Mouse (Mus musculus) heart, adult 2 months (tissue): ENCODE data around the gene Ppt2. TPM values are rescaled to one million over a fixed set of nuclear protein-coding genes. Genes with fewer than 3 reads are reported as not detected.

Source experiments
- DNase-seq, 2 experiments: peaks; one replicate each; pipeline ENCODE4 v3.0.0; 2021
- H3K27ac ChIP-seq: fragments of 200-600 bp; 2 replicates; pipeline ENCODE4 v1.8.1; 2022
- H3K27me3 ChIP-seq: fragments of 200-500 bp; 2 replicates; pipeline ENCODE4 v1.6.1; 2012; ENCODE audit warnings: mild to moderate bottlenecking, low read length, inconsistent platforms, mixed read lengths; ENCODE audit not compliant: control insufficient read depth, insufficient read depth
- H3K36me3 ChIP-seq: fragments of 200-500 bp; 2 replicates; pipeline ENCODE4 v1.6.1; 2012; ENCODE audit warnings: low read length, inconsistent platforms; ENCODE audit not compliant: control insufficient read depth, insufficient read depth
- H3K4me1 ChIP-seq: fragments of 200-500 bp; 2 replicates; pipeline ENCODE4 v1.6.1; 2011; ENCODE audit warnings: low read length; ENCODE audit not compliant: control insufficient read depth, insufficient read depth
- H3K4me3 ChIP-seq: fragments of 200-600 bp; 2 replicates; pipeline ENCODE4 v1.8.1; 2022
- H3K79me2 ChIP-seq: fragments of 200-500 bp; replicated peaks from 2 replicates; pipeline ENCODE4 v1.6.1; 2012; ENCODE audit warnings: mild to moderate bottlenecking, inconsistent platforms, low read length, moderate library complexity, mixed read lengths; ENCODE audit not compliant: control insufficient read depth, insufficient read depth
- H3K9ac ChIP-seq: fragments of 200-500 bp; 2 replicates; pipeline ENCODE4 v1.6.1; 2012; ENCODE audit warnings: low read depth, mild to moderate bottlenecking, control low read depth, inconsistent platforms, low read length, mixed read lengths
- CTCF ChIP-seq: fragments of 200-600 bp; IDR thresholded peaks from 2 replicates; pipeline ENCODE4 v1.8.1; 2022; ENCODE audit warnings: antibody characterized with exemption, mild to moderate bottlenecking, moderate library complexity
- EP300 ChIP-seq: fragments of 200-500 bp; IDR thresholded peaks from 2 replicates; pipeline ENCODE4 v1.6.1; 2011; ENCODE audit warnings: low read depth, low read length, control low read depth; ENCODE audit not compliant: insufficient read depth
- POLR2A ChIP-seq: fragments of 200-500 bp; IDR thresholded peaks from 2 replicates; pipeline ENCODE4 v1.6.1; 2011; ENCODE audit warnings: mild to moderate bottlenecking, low read depth, low read length, control low read depth; ENCODE audit not compliant: insufficient read depth
- WGBS: fragments of 180-500 bp; shearing (Covaris S2); methylation state at CpG from one replicate; pipeline ENCODE4 v1.1.7; 2018; 5-methylcytosine and 5-hydroxymethylcytosine counted together
- intact Hi-C: fragments of 180-260 bp; cut with DNase I; formaldehyde crosslinking; loops from one replicate; pipeline ENCODE4 v1.15.1; 2025
- long read RNA-seq: library from polyadenylated mRNA; stranded (forward); transcript quantifications from one replicate; pipeline ENCODE4 v2.0.0, GENCODE M21; 2021
- polyA plus RNA-seq: library from polyadenylated mRNA; depleted of rRNA; stranded (reverse); fragments of >200 nt; gene quantifications from 2 replicates; pipeline ENCODE4 v1.2.3, GENCODE M21; 2012; rRNA removed
- total RNA-seq, 2 experiments: library from RNA; stranded (reverse); gene quantifications; 2 replicates each; pipeline ENCODE4 v1.2.3; 2021

Gene Ppt2
- 10 to 100 TPM; 53.0 to 63.9 TPM for total RNA-seq
- polyA plus RNA-seq = 50.5 and 55.7 TPM in 2 replicates
- long read RNA-seq, partial matches to known transcripts = 1 of 39 reads
- long read RNA-seq, other reads (novel, unspliced or antisense) = 33 of 39 reads

DNA sequence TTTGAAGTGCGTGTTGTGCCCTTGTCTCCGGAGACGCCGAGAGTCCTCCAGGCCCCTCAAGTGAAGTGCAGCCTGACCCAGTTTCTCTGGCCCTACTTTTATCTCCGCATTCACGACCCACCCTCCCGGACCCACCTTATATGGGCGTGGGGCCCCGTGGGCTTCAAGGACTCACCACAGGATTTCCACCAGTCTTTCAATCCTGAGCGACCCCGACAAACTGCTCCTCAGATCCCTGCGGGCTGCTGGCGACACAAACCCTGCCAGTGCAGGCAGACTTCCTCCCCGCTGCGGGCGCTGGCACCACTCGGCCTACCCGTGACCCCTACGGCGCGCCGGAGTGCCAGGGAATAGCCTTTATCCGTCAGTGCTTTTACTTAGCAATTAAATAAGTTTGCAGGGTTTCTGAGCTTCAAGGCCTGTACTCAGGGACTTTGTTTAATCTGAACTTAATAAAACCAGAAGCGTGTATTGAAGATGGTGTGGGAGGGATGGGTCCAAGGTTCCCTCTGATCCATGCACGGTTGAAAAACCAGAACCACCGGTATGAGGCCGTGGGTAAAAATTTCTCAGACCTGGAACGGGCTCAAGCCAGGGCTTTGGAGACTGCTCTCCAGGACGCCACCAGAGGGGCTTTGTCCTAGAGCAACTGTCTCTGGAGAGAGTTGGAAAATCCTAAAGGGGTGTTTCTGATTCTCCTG, at the start of gene Ppt2:
Ppt2 (minus strand) TSS at position 568 of the 701 bp plus-strand sequence.
- Histone ChIP-seq H3K4me3 (peak within 1 kb of the TSS; percentile 73), H3K36me3 (no peaks in the 10 kb centered on the region), H3K27ac (peak within 1 kb of the TSS; percentile 95), H3K79me2 (no peaks in the 10 kb centered on the region), H3K4me1 (peaks cover 5% of the 10 kb centered on the region), H3K27me3 (no peaks in the 10 kb centered on the region), H3K9ac (peak within 1 kb of the TSS; percentile 88)
- TF ChIP-seq EP300 (no peak), CTCF (no peak), POLR2A (no peak)
- intact Hi-C loops = loop anchor here (1.0 to 2.0 kb wide), 3 partner anchors 16 to 63 kb away; partner anchors contain the start of genes Fkbpl and Notch4
- peak; percentile 76 to 78 for DNase-seq
- WGBS = 2% methylated on average over 29 of the region's 29 CpGs

- DNase-seq = no peak
- Histone ChIP-seq H3K79me2 (no peaks in the 10 kb centered on the region), H3K27ac (no peak overlapping the region), H3K4me1 (peaks cover 7% of the 10 kb centered on the region), H3K27me3 (peaks cover 10% of the 10 kb centered on the region), H3K9ac (no peak overlapping the region), H3K36me3 (no peaks in the 10 kb centered on the region), H3K4me3 (no peak overlapping the region)
- intact Hi-C loops = no loop called here
- TF ChIP-seq EP300 (no peak), CTCF (no peak), POLR2A (no peak)
- 69% methylated on average over 12 of the region's 12 CpGs for WGBS
Observed at GRCm38 (mm10) chr17:34676671-34677070, 48.4 kb upstream of the Ppt2 start.

- H3K27ac ChIP-seq = no peak overlapping the region
Observed at GRCm38 (mm10) chr17:34676093-34676460, 47.8 kb upstream of the Ppt2 start.

DNA sequence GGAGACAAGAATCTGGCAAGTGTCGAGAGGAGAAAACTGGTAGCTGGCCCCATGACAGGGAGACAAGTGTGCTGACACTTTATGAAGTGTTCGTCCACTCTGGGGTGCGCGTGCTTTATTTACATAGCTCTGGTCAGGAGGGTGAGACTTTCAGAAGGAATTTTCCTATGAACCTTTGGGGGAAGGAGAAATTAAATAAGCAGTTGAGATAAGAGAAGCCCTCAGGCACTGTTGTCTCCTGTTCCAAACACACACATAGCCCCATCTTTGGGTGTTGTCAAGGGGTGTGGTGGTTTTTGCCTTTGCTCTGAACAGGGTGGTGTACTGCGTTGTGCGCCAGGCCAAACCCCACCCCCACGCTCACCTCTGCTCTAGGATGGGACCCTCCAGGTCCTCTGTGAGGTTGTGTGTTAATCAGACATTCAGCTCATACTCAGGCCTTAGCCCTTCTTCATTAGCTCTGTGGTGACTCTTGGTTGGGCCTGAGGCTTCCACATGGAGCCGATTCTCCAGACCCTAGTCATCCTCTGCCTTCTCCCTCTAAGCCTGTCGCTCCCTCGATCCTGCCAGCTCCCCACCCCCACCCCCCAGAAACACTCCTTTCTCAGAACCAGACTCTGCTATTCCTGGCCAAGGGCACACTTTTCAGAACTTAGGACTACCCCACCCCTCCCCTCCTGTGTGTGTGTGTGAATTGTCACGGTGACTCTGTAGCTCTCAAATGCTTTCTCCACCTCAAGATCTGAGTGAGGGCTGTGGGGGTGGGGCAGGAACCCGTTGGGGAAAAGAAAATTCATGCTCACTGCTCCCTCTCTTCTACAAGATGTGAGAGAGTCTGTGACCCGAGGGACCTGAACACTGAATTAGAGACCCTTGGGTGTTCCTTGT, 47.1 kb upstream of the Ppt2 start:
- DNase-seq = no peak
- 53% methylated on average over 13 of the region's 13 CpGs for WGBS
- H3K4me1 ChIP-seq = peaks cover 2% of the 10 kb centered on the region; the same call in 1 of the 2 replicates
- no peaks in the 10 kb centered on the region for H3K36me3 ChIP-seq
- H3K27ac ChIP-seq = no peak overlapping the region
- H3K79me2 ChIP-seq = no peaks in the 10 kb centered on the region
- no peak overlapping the region for H3K9ac ChIP-seq
- TF ChIP-seq CTCF = no peak
- TF ChIP-seq POLR2A = no peak
- TF ChIP-seq EP300 = no peak
- intact Hi-C loops = no loop called here
- peaks cover 18% of the 10 kb centered on the region for H3K27me3 ChIP-seq
- no peak overlapping the region for H3K4me3 ChIP-seq

More at GRCm38 (mm10) chr17:34676093-34676460, 47.8 kb upstream of the Ppt2 start:
- Histone ChIP-seq H3K4me1 (peaks cover 5% of the 10 kb centered on the region), H3K79me2 (no peaks in the 10 kb centered on the region), H3K4me3 (no peak overlapping the region), H3K27me3 (peaks cover 16% of the 10 kb centered on the region), H3K9ac (no peak overlapping the region), H3K36me3 (no peaks in the 10 kb centered on the region)
- intact Hi-C loops = no loop called here
- TF ChIP-seq EP300 (no peak), CTCF (no peak), POLR2A (no peak)
- 47% methylated on average over 6 of the region's 6 CpGs for whole genome bisulfite sequencing
- no peak for DNase-seq

GRCm38 (mm10) chr17:34674524-34675204, 46.4 kb upstream of the Ppt2 start:
- H3K9ac ChIP-seq = no peak overlapping the region
- H3K4me1 ChIP-seq = peaks cover 2% of the 10 kb centered on the region; the same call in 1 of the 2 replicates
- no peaks in the 10 kb centered on the region for H3K79me2 ChIP-seq
- DNase-seq = no peak
- peaks cover 18% of the 10 kb centered on the region for H3K27me3 ChIP-seq
- H3K36me3 ChIP-seq = no peaks in the 10 kb centered on the region
- TF ChIP-seq POLR2A (no peak), EP300 (no peak), CTCF (no peak)
- no peak overlapping the region for H3K27ac ChIP-seq
- intact Hi-C loops = no loop called here
- H3K4me3 ChIP-seq = no peak overlapping the region
- WGBS = 46% methylated on average over 11 of the region's 11 CpGs
